Mouse (Mus musculus) Muller cell, postnatal 12 days (primary cell): ENCODE results near the gene Acsl5.
A peak's percentile ranks its signal among the peaks of the same experiment; 100 is the strongest.

Experiments
- DNase-seq: peaks from one replicate; pipeline ENCODE4 v3.0.0-alpha.2; 2015; ENCODE audit errors: inconsistent ontology term

Gene Acsl5

GRCm38 (mm10) chr19:55239766-55240426, 11.8 kb upstream of the Acsl5 start:
- no peak for DNase-seq

GRCm38 (mm10) chr19:55241186-55241645, 10.5 kb upstream of the Acsl5 start, which contains the start of gene Gucy2g:
Gucy2g (minus strand) TSS chr19:55241236.
- no peak for DNase-seq

- DNase-seq: peak; percentile 78
Measured at GRCm38 (mm10) chr19:55244791-55245231, 6.9 kb upstream of the Acsl5 start.

GRCm38 (mm10) chr19:55247563-55247962, 4.2 kb upstream of the Acsl5 start:
- DNase-seq: no peak

GRCm38 (mm10) chr19:55247991-55248520, 3.7 kb upstream of the Acsl5 start:
- DNase-seq: no peak

- no peak for DNase-seq
Measured at GRCm38 (mm10) chr19:55250451-55250850, 1.3 kb upstream of the Acsl5 start.

- DNase-seq: no peak
Measured at GRCm38 (mm10) chr19:55253239-55253569, 1.5 kb downstream of the Acsl5 start.

- DNase-seq: peak; percentile 78
Measured at GRCm38 (mm10) chr19:55253570-55254441, 2.1 kb downstream of the Acsl5 start.

- peak; percentile 66 for DNase-seq
Measured at GRCm38 (mm10) chr19:55254513-55255016, 2.8 kb downstream of the Acsl5 start.

GRCm38 (mm10) chr19:55256156-55256555, 4.4 kb downstream of the Acsl5 start:
- no peak for DNase-seq

- DNase-seq: peak; percentile 83
Measured at GRCm38 (mm10) chr19:55257656-55258375, 6.1 kb downstream of the Acsl5 start.

- no peak for DNase-seq
Measured at GRCm38 (mm10) chr19:55258514-55258913, 6.8 kb downstream of the Acsl5 start.

GRCm38 (mm10) chr19:55260389-55261184, 8.8 kb downstream of the Acsl5 start:
- DNase-seq: no peak

- DNase-seq: no peak
Measured at GRCm38 (mm10) chr19:55265269-55265668, 13.5 kb downstream of the Acsl5 start.

GRCm38 (mm10) chr19:55266786-55267185, 15.0 kb downstream of the Acsl5 start:
- no peak for DNase-seq

- DNase-seq: no peak
Measured at GRCm38 (mm10) chr19:55268150-55268549, 16.4 kb downstream of the Acsl5 start.

GRCm38 (mm10) chr19:55269051-55269450, 17.3 kb downstream of the Acsl5 start:
- no peak for DNase-seq

- no peak for DNase-seq
Measured at GRCm38 (mm10) chr19:55271448-55271847, 19.7 kb downstream of the Acsl5 start.

GRCm38 (mm10) chr19:55273340-55273739, 21.6 kb downstream of the Acsl5 start:
- no peak for DNase-seq

- no peak for DNase-seq
Measured at GRCm38 (mm10) chr19:55276100-55276499, 24.4 kb downstream of the Acsl5 start.

- no peak for DNase-seq
Measured at GRCm38 (mm10) chr19:55276770-55277169, 25.0 kb downstream of the Acsl5 start.
